Mouse (Mus musculus) liver, adult (tissue): ENCODE data around the gene Olfr99.
"Not testable (repeated sequence)": the region's sequence is repeated elsewhere in the genome, so short reads cannot be mapped to it uniquely, and the experiment has no call there.

ENCODE experiments used
- GATA4 ChIP-seq: IDR thresholded peaks from 2 replicates; pipeline ENCODE4 v1.6.1; 2014; ENCODE audit warnings: mild to moderate bottlenecking, low read length; ENCODE audit not compliant: insufficient replicate concordance

Olfr99 gene

GRCm38 (mm10) chr17:37283360-37283759 lies at the start of gene Olfr99:
Olfr99 (minus strand) TSS chr17:37283460.
- no peak for TF ChIP-seq GATA4

GRCm38 (mm10) chr17:37316954-37317353 lies 33.7 kb upstream of the Olfr99 start, which contains the start of gene Olfr102:
Olfr102 (minus strand) TSS chr17:37317054.
- no peak for TF ChIP-seq GATA4

GRCm38 (mm10) chr17:37310146-37310699 lies 27.0 kb upstream of the Olfr99 start:
- no peak for TF ChIP-seq GATA4

DNA sequence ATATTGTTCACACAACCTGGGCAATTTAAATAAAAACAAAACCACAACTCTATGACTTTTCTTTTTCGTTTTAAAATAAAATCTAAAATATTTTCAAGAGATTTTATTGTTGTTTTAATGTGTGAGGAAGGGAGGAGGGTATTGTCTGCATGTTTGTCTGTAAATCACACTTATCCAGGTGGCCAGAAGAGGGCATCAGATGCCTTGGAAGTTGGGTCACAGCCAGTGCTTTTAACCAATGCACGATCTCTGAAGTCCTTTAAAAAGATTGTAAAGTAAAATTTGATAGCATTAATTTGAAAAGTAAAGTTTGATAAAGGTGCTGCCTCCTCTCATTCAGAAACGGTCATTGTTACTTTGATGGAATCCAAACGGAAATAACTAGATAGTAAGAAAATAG lies 25.2 kb upstream of the Olfr99 start:
- TF ChIP-seq GATA4, result no peak

GRCm38 (mm10) chr17:37304213-37304612 lies 21.0 kb upstream of the Olfr99 start, which contains the start of gene Olfr101:
Olfr101 (minus strand) TSS chr17:37304313.
- TF ChIP-seq GATA4, result no peak

- no peak for TF ChIP-seq GATA4
These were observed 2.9 kb downstream of the Olfr99 start for GRCm38 (mm10) chr17:37280331-37280730.

DNA sequence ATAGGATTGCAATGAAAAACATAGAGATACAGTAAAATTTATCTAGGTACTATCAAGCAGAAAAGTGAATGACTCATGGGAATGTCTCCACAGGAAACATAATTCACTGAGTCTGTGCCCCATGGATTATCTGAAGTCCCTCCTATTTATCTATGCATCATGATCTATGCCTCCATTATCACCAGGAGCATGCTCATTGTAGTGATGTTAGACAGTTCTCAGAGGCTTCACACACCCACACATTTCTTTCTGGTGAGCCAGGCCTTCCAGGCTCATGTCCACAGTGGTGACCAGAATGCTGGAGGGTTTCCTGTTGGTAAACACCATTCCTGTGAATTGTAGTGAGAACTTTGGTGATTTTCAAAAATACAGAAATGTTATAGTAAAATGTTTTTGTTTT lies 6.7 kb downstream of the Olfr99 start:
- TF ChIP-seq GATA4, result no peak

- no peak for TF ChIP-seq GATA4
These were observed 7.5 kb downstream of the Olfr99 start for GRCm38 (mm10) chr17:37275626-37276248.

DNA sequence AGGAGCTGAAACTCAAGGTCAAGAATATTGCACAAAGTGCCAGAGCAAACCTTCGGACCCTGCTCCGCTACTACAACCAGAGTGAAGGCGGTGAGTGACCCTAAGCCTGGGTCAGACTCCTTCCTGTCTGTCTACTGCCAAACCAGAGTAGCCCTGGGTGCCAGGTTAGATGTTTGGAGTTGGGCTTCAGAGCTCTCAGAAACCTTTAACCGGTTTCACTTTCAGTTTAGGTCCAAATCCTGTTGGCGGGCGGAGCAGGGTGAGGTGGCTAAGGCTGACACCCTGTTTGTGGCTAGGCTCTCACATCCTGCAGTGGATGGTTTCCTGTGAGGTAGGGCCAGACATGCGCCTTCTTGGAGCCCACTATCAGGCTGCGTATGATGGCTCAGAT lies 12.6 kb downstream of the Olfr99 start:
- TF ChIP-seq GATA4, result no peak

GRCm38 (mm10) chr17:37270058-37270701 lies 13.1 kb downstream of the Olfr99 start, which contains the start of gene H2-M3:
H2-M3 (plus strand) TSS chr17:37270220.
- peak; percentile 61; the same call in 1 of the 2 replicates for TF ChIP-seq GATA4

DNA sequence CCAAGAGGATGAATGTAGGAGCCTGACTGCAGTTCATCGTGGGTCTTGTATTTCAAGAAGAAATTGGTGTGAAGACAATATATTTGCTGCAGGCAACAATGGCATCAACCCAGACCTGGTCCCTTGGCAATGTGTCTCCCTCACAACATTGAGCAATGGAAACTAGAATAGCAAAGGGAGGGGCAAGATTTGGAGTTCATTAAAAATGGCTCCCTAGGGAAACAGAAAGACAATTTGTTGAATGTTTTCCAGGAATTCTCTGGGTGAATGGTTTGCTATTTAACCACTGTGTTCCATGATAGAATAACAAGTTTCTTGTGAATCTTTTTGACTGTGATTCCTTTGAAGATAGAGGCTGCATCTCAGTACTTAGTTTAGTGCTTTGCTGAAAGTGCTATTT lies 19.6 kb downstream of the Olfr99 start, which contains the start of gene Olfr98:
TSS of gene Olfr98 (minus strand) at position 124 of the 400 bp plus-strand sequence.
- no peak for TF ChIP-seq GATA4

DNA sequence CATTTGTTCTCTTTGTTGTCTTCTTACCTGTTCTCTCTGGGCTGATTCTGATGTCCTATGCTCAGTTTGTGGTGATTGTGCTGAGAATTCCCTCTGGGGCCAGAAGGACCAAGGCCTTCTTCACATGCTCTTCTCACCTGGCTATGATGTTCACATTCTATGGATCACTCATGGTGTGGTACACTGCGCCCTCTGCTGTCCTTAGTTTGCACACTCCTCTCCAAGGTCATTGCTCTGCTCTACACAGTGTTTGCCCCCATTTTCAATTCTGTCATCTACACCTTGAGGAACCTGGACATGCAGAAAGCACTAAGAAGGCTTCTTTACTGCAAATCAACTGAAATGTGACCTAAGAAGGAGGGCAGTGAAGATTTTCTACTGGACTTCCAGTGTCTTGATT lies 32.7 kb downstream of the Olfr99 start:
- no peak for TF ChIP-seq GATA4

GRCm38 (mm10) chr17:37249460-37249859 lies 33.8 kb downstream of the Olfr99 start:
- no peak for TF ChIP-seq GATA4

DNA sequence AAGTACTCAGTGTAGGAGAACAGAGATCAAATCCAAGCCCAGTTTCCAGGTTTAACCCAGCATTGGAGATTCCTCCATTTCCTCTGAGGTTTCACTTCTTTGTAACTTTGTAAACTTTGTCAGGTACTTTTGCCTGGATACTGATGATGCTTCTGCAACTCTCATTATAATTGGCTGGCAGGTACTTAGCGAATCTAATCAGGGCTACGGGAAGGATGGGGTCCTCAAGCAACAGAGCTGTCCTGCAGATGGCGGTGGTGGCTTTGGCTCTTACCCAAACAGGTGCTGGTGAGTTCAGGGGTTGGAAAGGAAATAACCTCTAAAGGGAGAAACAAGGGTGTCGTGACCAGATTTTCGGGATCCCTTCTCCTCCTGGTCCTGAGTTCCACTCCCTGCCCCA lies 36.5 kb downstream of the Olfr99 start:
- no peak for TF ChIP-seq GATA4

- TF ChIP-seq GATA4, result no peak
These were observed 41.1 kb downstream of the Olfr99 start for GRCm38 (mm10) chr17:37242198-37242597.

DNA sequence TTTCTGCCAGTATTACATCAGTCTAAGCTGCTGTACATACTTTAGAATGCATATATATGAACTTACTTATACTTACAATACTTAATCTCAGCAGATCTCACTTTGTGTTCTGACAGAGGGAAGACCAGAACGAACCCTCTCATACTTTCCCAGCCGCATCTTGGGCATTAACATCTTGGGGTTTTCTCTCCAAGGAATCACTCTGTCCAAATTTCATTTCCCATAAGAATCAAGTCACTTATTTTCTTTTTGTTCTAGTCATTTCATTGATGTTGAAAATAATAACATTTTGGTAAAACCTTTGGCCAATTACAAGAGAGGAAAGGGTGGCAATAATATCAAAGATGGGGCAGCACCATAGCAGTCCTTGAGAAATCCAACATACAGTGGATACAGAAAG lies 46.0 kb downstream of the Olfr99 start, which contains the start of gene Olfr97:
TSS of gene Olfr97 (minus strand) at position 101 of the 400 bp plus-strand sequence.
- not testable (repeated sequence) for TF ChIP-seq GATA4
